Mouse (Mus musculus): ENCODE measurements around the gene Map3k4. TPM values are rescaled to one million over a fixed set of nuclear protein-coding genes. Genes with fewer than 3 reads are reported as not detected.
"Not testable (repeated sequence)": the region's sequence is repeated elsewhere in the genome, so short reads cannot be mapped to it uniquely, and the experiment has no call there.

Gene Map3k4
- total RNA-seq, 1 experiment, result 31.7 TPM

DNA sequence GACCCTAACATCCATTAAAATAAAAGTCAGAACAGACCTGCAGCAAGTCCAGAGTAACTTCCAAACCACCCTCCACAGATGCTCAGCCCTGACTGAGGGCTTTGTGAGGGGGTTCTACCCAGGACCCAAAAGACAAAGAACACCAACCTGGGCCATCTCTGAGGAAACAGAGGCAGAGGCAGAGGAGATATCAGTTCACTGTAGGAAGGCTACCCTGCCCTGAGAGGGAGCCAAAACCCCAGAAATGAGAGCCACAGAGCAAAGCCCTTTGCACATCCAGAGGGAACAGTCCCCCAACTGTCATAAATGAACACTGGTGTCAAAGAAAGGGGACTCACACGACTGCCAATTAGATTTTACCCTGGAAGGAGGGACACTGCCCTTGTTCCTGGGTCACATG, 93.4 kb downstream of the Map3k4 start:
- peaks cover 49% of the 10 kb centered on the region for H3K36me3 ChIP-seq (ENCODE audit: control insufficient read depth, insufficient read depth, low read length, poor library complexity, severe bottlenecking)
- H3K9ac ChIP-seq (ENCODE audit: insufficient read depth, low read depth, low read length, poor library complexity, severe bottlenecking), result no peak overlapping the region
- no peaks in the 10 kb centered on the region for H3K4me1 ChIP-seq (ENCODE audit: control insufficient read depth in 2 of 2, insufficient read depth in 2 of 2, low read length in 2 of 2, poor library complexity in 1 of 2)
- no peak for TF ChIP-seq CHD2 (IDR thresholded peaks at IDR 0.05; ENCODE audit: low read depth, low read length)
- TF ChIP-seq ZC3H11A (IDR thresholded peaks at IDR 0.05; ENCODE audit: borderline replicate concordance, low read depth, low read length), result no peak
- no peak for TF ChIP-seq HCFC1 (IDR thresholded peaks at IDR 0.05; ENCODE audit: borderline replicate concordance, insufficient read depth, low read length)
- no peak for TF ChIP-seq ZNF384 (IDR thresholded peaks at IDR 0.05; ENCODE audit: low read depth, low read length)
- TF ChIP-seq MAFK (IDR thresholded peaks at IDR 0.05; ENCODE audit: insufficient read depth, low read depth, low read length), result no peak
- no peaks in the 10 kb centered on the region for H3K9me3 ChIP-seq (ENCODE audit: control insufficient read depth, insufficient read depth, low read depth, low read length)
- in situ Hi-C loops (cut with MboI; ENCODE audit: low sequenced_read_pairs in 2 of 2, unreplicated experiment in 2 of 2), result no loop called here
- no peak for DNase-seq (ENCODE audit: low read depth, low spot score)
- H3K27ac ChIP-seq (ENCODE audit: insufficient read depth, low read depth, low read length, poor library complexity, severe bottlenecking), result no peak overlapping the region
- no peak overlapping the region for H3K4me3 ChIP-seq (ENCODE audit: insufficient read depth in 1 of 2, low read depth in 1 of 2, low read length in 2 of 2, poor library complexity in 1 of 2, severe bottlenecking in 1 of 2)

DNA sequence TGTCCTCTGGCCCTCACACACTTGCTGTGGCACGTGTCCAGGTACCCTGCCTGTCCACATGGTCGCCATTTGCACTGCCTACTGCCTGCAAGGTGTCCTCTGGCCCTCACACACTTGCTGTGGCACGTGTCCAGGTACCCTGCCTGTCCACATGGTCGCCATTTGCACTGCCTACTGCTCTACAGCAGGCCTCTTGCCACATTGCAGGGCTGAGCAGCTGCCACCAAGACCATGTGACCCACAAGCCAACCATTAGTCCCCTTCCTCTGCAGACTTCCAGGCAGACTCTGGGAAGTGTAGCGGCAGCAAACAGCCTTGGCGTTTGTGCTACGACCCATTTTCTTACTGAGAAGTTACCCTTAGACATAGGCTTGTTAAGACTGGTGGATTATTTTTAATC, 94.0 kb downstream of the Map3k4 start:
- DNase-seq (ENCODE audit: low read depth, low spot score); H3K27ac ChIP-seq (ENCODE audit: insufficient read depth, low read depth, low read length, poor library complexity, severe bottlenecking); H3K4me3 ChIP-seq (ENCODE audit: insufficient read depth in 1 of 2, low read depth in 1 of 2, low read length in 2 of 2, poor library complexity in 1 of 2, severe bottlenecking in 1 of 2); H3K9ac ChIP-seq (ENCODE audit: insufficient read depth, low read depth, low read length, poor library complexity, severe bottlenecking); H3K4me1 ChIP-seq (ENCODE audit: control insufficient read depth in 2 of 2, insufficient read depth in 2 of 2, low read length in 2 of 2, poor library complexity in 1 of 2); H3K9me3 ChIP-seq (ENCODE audit: control insufficient read depth, insufficient read depth, low read depth, low read length): not testable (repeated sequence)
- H3K36me3 ChIP-seq (ENCODE audit: control insufficient read depth, insufficient read depth, low read length, poor library complexity, severe bottlenecking), result peaks cover 52% of the 10 kb centered on the region
- in situ Hi-C loops (cut with MboI; ENCODE audit: low sequenced_read_pairs in 2 of 2, unreplicated experiment in 2 of 2), result loop anchor here in 1 of 2 experiments (25.0 kb wide), 1 partner anchor 187 kb away; no protein-coding TSS in a partner anchor

DNA sequence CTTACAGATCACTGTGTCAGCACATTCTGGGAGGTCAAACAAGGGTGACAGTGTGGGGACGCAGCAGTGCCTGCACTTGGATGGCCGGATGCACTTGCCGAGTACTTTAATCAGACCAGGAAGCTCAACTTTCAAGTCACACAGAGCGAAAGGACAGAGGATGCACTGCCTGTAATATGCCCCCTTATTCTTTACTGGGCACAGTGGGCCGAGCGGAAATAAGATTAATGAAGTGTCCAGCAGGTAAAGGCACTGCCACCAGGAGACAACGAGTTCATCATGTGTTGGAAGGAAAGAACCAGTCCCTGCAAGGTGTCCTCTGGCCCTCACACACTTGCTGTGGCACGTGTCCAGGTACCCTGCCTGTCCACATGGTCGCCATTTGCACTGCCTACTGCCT, 94.5 kb downstream of the Map3k4 start:
- no peak for TF ChIP-seq ZC3H11A (IDR thresholded peaks at IDR 0.05; ENCODE audit: borderline replicate concordance, low read depth, low read length)
- TF ChIP-seq MAFK (IDR thresholded peaks at IDR 0.05; ENCODE audit: insufficient read depth, low read depth, low read length), result 0 out of 2 replicates have a peak, but pooled peaks have one; percentile 41
- TF ChIP-seq HCFC1 (IDR thresholded peaks at IDR 0.05; ENCODE audit: borderline replicate concordance, insufficient read depth, low read length), result no peak
- no peak for TF ChIP-seq CHD2 (IDR thresholded peaks at IDR 0.05; ENCODE audit: low read depth, low read length)
- TF ChIP-seq ZNF384 (IDR thresholded peaks at IDR 0.05; ENCODE audit: low read depth, low read length), result no peak
- peak overlapping the region; percentile 5; the same call in 1 of the 2 replicates for H3K27ac ChIP-seq (ENCODE audit: insufficient read depth, low read depth, low read length, poor library complexity, severe bottlenecking)
- H3K36me3 ChIP-seq (ENCODE audit: control insufficient read depth, insufficient read depth, low read length, poor library complexity, severe bottlenecking), result peaks cover 52% of the 10 kb centered on the region

DNA sequence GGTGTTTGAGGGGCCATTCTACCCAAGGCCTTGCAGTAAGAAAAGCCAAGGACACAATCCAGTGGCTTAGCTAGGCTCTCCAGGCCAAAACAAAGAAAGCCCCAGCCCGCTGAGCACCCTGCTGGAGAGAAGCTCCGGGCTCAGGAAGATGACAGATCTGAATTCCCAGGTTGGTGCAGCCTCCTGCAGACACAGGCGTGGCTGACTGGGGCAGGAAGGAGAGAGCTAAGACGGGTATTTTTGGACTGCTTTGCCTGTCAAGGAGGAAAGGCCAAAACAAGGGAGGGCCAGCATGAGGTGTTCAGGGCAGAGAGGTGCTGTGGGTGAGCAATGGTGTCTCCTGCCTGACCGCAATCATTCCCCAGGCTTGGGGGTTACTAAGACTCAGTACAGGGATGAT, 94.9 kb downstream of the Map3k4 start:
- no peak overlapping the region for H3K9ac ChIP-seq (ENCODE audit: insufficient read depth, low read depth, low read length, poor library complexity, severe bottlenecking)
- H3K36me3 ChIP-seq (ENCODE audit: control insufficient read depth, insufficient read depth, low read length, poor library complexity, severe bottlenecking), result peaks cover 53% of the 10 kb centered on the region
- no peaks in the 10 kb centered on the region for H3K9me3 ChIP-seq (ENCODE audit: control insufficient read depth, insufficient read depth, low read depth, low read length)
- no peak for DNase-seq (ENCODE audit: low read depth, low spot score)
- no peak overlapping the region for H3K4me3 ChIP-seq (ENCODE audit: insufficient read depth in 1 of 2, low read depth in 1 of 2, low read length in 2 of 2, poor library complexity in 1 of 2, severe bottlenecking in 1 of 2)
- in situ Hi-C loops (cut with MboI; ENCODE audit: low sequenced_read_pairs in 2 of 2, unreplicated experiment in 2 of 2), result loop anchor here in 1 of 2 experiments (25.0 kb wide), 1 partner anchor 186 kb away; no protein-coding TSS in a partner anchor
- TF ChIP-seq HCFC1 (IDR thresholded peaks at IDR 0.05; ENCODE audit: borderline replicate concordance, insufficient read depth, low read length), result no peak
- TF ChIP-seq ZC3H11A (IDR thresholded peaks at IDR 0.05; ENCODE audit: borderline replicate concordance, low read depth, low read length), result no peak
- no peak for TF ChIP-seq ZNF384 (IDR thresholded peaks at IDR 0.05; ENCODE audit: low read depth, low read length)
- TF ChIP-seq CHD2 (IDR thresholded peaks at IDR 0.05; ENCODE audit: low read depth, low read length), result no peak
- no peak for TF ChIP-seq MAFK (IDR thresholded peaks at IDR 0.05; ENCODE audit: insufficient read depth, low read depth, low read length)
- H3K27ac ChIP-seq (ENCODE audit: insufficient read depth, low read depth, low read length, poor library complexity, severe bottlenecking), result peak overlapping the region; percentile 5; the same call in 1 of the 2 replicates
- peaks cover 3 to 7% of the 10 kb centered on the region in 2 experiments; a peak in 2 of 4 replicates for H3K4me1 ChIP-seq (ENCODE audit: control insufficient read depth in 2 of 2, insufficient read depth in 2 of 2, low read length in 2 of 2, poor library complexity in 1 of 2)

More for the DNA sequence above, 94.5 kb downstream of the Map3k4 start:
- DNase-seq (ENCODE audit: low read depth, low spot score), result no peak
- H3K9ac ChIP-seq (ENCODE audit: insufficient read depth, low read depth, low read length, poor library complexity, severe bottlenecking), result no peak overlapping the region
- no peak overlapping the region for H3K4me3 ChIP-seq (ENCODE audit: insufficient read depth in 1 of 2, low read depth in 1 of 2, low read length in 2 of 2, poor library complexity in 1 of 2, severe bottlenecking in 1 of 2)
- H3K9me3 ChIP-seq (ENCODE audit: control insufficient read depth, insufficient read depth, low read depth, low read length), result no peaks in the 10 kb centered on the region
- in situ Hi-C loops (cut with MboI; ENCODE audit: low sequenced_read_pairs in 2 of 2, unreplicated experiment in 2 of 2), result loop anchor here in 1 of 2 experiments (25.0 kb wide), 1 partner anchor 187 kb away; no protein-coding TSS in a partner anchor
- peaks cover 0 to 6% of the 10 kb centered on the region in 2 experiments; a peak in 2 of 4 replicates for H3K4me1 ChIP-seq (ENCODE audit: control insufficient read depth in 2 of 2, insufficient read depth in 2 of 2, low read length in 2 of 2, poor library complexity in 1 of 2)

DNA sequence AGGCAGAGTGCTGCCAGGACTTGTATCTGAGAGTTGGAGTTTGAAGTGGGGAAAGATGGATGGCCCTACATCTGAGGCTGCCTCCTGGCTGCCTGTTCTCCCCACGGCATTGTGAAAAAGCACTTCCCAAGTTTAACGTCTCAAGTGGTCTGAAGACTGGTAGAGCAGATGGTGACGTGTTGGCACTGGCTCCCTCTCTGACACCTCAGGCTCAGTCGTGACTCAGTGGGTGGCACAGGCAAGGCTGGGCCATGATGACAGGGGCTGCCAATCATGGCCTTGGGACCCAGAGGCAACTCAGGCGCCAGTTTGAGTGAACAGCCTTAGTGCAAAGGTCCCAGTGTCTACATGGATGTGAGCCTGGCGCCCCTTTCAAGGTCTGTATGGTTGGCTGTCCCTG, 96.7 kb downstream of the Map3k4 start:
- TF ChIP-seq CHD2 (IDR thresholded peaks at IDR 0.05; ENCODE audit: low read depth, low read length), result no peak
- no peak for TF ChIP-seq MAFK (IDR thresholded peaks at IDR 0.05; ENCODE audit: insufficient read depth, low read depth, low read length)
- no peak for TF ChIP-seq ZNF384 (IDR thresholded peaks at IDR 0.05; ENCODE audit: low read depth, low read length)
- Histone ChIP-seq H3K4me3 (ENCODE audit: insufficient read depth in 1 of 2, low read depth in 1 of 2, low read length in 2 of 2, poor library complexity in 1 of 2, severe bottlenecking in 1 of 2) (no peak overlapping the region), H3K27ac (ENCODE audit: insufficient read depth, low read depth, low read length, poor library complexity, severe bottlenecking) (no peak overlapping the region), H3K4me1 (ENCODE audit: control insufficient read depth in 2 of 2, insufficient read depth in 2 of 2, low read length in 2 of 2, poor library complexity in 1 of 2) (peaks cover 3 to 9% of the 10 kb centered on the region in 2 experiments; a peak in 2 of 4 replicates), H3K9ac (ENCODE audit: insufficient read depth, low read depth, low read length, poor library complexity, severe bottlenecking) (no peak overlapping the region), H3K9me3 (ENCODE audit: control insufficient read depth, insufficient read depth, low read depth, low read length) (no peaks in the 10 kb centered on the region), H3K36me3 (ENCODE audit: control insufficient read depth, insufficient read depth, low read length, poor library complexity, severe bottlenecking) (peaks cover 40% of the 10 kb centered on the region)
- DNase-seq (ENCODE audit: low read depth, low spot score), result no peak
- in situ Hi-C loops (cut with MboI; ENCODE audit: low sequenced_read_pairs in 2 of 2, unreplicated experiment in 2 of 2), result loop anchor here in 1 of 2 experiments (25.0 kb wide), 1 partner anchor 185 kb away; no protein-coding TSS in a partner anchor
